Mouse (Mus musculus): ENCODE results near the gene Pno1.

- TF ChIP-seq USF1 (IDR thresholded peaks at IDR 0.05; ENCODE audit: low read depth) (no peak), CEBPB (IDR thresholded peaks at IDR 0.05; ENCODE audit: low read depth) (no peak), CTCF (IDR thresholded peaks at IDR 0.05; ENCODE audit: control insufficient read depth, insufficient read depth, insufficient read length) (no peak), MYOG (IDR thresholded peaks at IDR 0.05; ENCODE audit: control insufficient read depth, extremely low read depth, insufficient read length) (no peak), MYOD1 (IDR thresholded peaks at IDR 0.05; ENCODE audit: control insufficient read depth, insufficient read length, low read depth) (no peak), MAX (IDR thresholded peaks at IDR 0.05) (peak; percentile 82), FOSL1 (IDR thresholded peaks at IDR 0.05; ENCODE audit: insufficient read depth, low read length, poor library complexity, severe bottlenecking) (no peak)
Observed at GRCm38 (mm10) chr11:17257443-17257842, 46.1 kb upstream of the Pno1 start, which contains the start of gene C1d.

All from C2C12 (cell line).